Mouse (Mus musculus) E14TG2a.4 (cell line): ENCODE data around the gene Aoc1.
A peak's percentile ranks its signal among the peaks of the same experiment; 100 is the strongest.
"Not testable (repeated sequence)": the region's sequence is repeated elsewhere in the genome, so short reads cannot be mapped to it uniquely, and the experiment has no call there.

Source experiments
- H3K27me3 ChIP-seq: 2 replicates; pipeline ENCODE4 v1.6.1; 2014; ENCODE audit warnings: low read length, control low read depth; ENCODE audit not compliant: insufficient read depth
- H3K36me3 ChIP-seq: 2 replicates; pipeline ENCODE4 v1.6.1; 2014; ENCODE audit warnings: low read length, control low read depth; ENCODE audit not compliant: insufficient read depth
- H3K4me1 ChIP-seq: replicated peaks from 2 replicates; pipeline ENCODE4 v1.6.1; 2014; ENCODE audit warnings: low read depth, low read length, control low read depth
- H3K4me3 ChIP-seq: replicated peaks from 2 replicates; pipeline ENCODE4 v1.5.1; 2014; ENCODE audit warnings: mild to moderate bottlenecking, low read length
- H3K9me3 ChIP-seq: 2 replicates; pipeline ENCODE4 v1.6.1; 2014; ENCODE audit warnings: low read length, control low read depth
- CTCF ChIP-seq: conservative IDR thresholded peaks from 2 replicates; pipeline ENCODE4 v1.5.1; 2014; ENCODE audit warnings: low read length
- NANOG ChIP-seq: IDR thresholded peaks from 2 replicates; pipeline ENCODE4 v1.6.1; 2014; ENCODE audit warnings: borderline replicate concordance, low read length, mixed read lengths
- POU5F1 ChIP-seq: IDR thresholded peaks from 2 replicates; pipeline ENCODE4 v1.6.1; 2014; ENCODE audit warnings: low read length, borderline replicate concordance

The Aoc1 gene

DNA sequence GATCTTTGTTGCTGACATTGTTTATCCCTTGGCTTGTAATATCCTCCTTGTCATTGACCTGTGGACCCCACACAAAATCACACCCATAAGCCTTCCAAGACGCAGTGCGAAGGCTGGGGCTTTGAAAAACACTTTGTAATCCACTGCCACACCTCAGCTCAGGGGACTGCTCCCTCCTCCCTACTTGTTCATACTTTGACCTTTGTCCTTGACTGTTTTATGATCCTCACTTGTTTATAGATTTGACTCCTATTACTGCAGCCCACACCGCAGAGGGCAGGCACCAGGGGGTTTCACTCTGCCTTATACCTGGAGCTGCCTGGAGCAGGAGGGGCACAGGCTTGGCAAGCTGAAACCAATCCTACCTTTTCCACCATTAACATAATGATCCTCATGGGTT, 8.0 kb upstream of the Aoc1 start:
- no peak for TF ChIP-seq NANOG
- TF ChIP-seq POU5F1, result no peak
- no peak for TF ChIP-seq CTCF
- Histone ChIP-seq H3K4me3 (no peak overlapping the region), H3K36me3 (no peaks in the 10 kb centered on the region), H3K27me3 (no peaks in the 10 kb centered on the region), H3K9me3 (no peaks in the 10 kb centered on the region), H3K4me1 (peaks cover 82% of the 10 kb centered on the region)

DNA sequence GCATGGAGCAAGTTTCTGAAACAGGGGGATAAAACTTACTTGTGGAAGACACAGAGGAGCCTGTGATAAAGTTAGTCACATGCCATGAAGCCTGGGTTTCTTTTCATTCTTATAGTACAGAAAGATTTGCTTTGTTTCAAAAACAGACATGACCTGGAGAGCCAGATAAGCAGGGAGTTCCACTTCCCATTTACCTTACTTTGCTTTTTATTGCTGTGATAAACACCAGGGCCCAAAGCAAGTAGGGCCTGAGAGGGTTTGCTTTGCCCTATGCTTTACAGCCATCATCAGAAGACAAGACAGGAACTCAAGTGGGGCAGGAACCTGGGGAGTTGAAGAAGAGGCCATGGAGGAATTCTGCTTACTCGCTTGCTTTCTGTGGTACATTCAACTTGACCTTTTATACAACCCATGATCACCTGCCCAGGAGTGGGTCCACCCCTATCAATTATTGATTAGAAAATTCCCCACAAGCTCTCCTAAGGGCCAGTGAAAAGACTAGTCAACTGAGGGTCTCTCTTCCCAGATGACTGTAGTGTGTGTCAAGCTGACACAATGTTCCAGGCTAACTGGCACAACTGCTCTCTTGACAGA, 7.4 kb upstream of the Aoc1 start:
- no peaks in the 10 kb centered on the region for H3K9me3 ChIP-seq
- TF ChIP-seq CTCF (no peak), POU5F1 (no peak)
- no peaks in the 10 kb centered on the region for H3K27me3 ChIP-seq

DNA sequence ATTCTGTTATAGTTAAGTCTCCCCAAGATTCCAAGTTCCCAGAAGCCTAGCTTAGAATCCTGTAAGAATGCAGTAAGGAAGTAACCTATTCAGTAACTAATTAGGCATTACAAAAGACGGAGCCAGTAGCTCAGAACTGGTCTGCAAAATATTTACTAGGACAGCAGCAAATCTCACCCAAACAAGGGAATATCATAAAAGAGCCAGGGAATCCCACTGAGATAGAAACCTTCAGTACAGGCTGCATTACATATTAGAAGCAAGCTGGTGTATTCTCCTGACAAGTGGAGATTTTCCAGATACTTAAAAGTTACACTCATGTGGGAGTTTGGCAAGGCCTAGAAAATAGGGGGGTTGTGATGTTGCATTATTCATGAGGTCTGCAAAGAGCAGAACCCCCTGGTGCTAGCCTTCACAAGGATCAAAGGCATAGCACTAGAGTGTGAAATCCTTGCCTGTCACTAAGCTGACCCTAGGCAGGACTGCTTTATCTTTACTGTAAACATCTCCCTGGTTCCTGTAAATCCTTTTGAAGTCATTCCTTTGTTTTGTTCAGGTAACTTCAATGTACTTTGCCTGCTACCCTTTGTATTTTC, 6.2 kb upstream of the Aoc1 start:
- not testable (repeated sequence) for H3K4me3 ChIP-seq, H3K27me3 ChIP-seq, H3K9me3 ChIP-seq, H3K36me3 ChIP-seq
- TF ChIP-seq POU5F1, result peak; percentile 74; the same call in 1 of the 2 replicates
- H3K4me1 ChIP-seq, result peaks cover 67% of the 10 kb centered on the region

More for the DNA sequence above, 7.4 kb upstream of the Aoc1 start:
- peaks cover 78% of the 10 kb centered on the region for H3K4me1 ChIP-seq
- no peaks in the 10 kb centered on the region for H3K36me3 ChIP-seq
- H3K4me3 ChIP-seq, result no peak overlapping the region

DNA sequence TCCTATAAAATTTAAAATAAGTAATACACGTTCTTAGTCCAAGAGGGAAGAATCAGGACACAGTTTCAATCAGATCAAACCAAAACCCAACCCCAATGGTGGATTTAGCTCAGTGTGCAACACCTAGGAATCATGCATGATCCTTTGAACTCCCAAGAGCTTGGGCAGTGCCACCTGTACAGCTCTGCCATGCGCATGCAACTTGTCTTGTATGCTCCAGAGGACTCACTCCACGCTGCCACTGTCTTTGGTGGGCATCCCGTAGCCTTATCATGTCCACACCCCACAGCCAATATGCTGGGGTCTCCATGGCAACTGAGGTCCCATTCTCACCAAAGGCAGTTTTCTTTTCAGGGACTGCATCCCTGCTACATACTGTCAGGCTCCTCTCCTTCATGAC, 5.5 kb upstream of the Aoc1 start:
- H3K27me3 ChIP-seq, result no peaks in the 10 kb centered on the region
- H3K9me3 ChIP-seq, result no peaks in the 10 kb centered on the region
- no peaks in the 10 kb centered on the region for H3K36me3 ChIP-seq
- no peak for TF ChIP-seq NANOG
- TF ChIP-seq CTCF, result no peak
- TF ChIP-seq POU5F1, result no peak
- peaks cover 60% of the 10 kb centered on the region for H3K4me1 ChIP-seq
- 0 out of 2 replicates have a peak overlapping the region, but pooled peaks have one; percentile 2 for H3K4me3 ChIP-seq

DNA sequence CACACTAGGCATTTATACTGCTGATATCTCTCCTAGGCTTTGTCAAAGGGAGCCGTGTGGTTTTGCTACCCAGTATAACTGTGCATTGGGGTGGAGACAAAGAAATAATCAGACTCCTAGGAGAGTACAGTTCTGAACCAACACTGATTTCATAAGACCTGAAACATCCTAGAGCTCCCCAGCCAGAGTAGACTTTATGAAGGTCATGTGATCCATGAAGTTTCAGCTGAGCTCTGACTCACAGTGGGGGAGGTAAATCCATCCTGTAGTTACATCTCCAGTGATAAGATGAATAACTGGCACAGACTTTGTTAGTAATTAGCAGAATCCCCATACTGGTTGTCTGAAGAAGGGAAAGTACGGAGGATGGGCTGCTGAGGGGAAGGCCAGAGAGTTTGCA, 2.9 kb upstream of the Aoc1 start:
- Histone ChIP-seq H3K4me3 (no peak overlapping the region), H3K9me3 (no peaks in the 10 kb centered on the region), H3K4me1 (peaks cover 36% of the 10 kb centered on the region), H3K36me3 (no peaks in the 10 kb centered on the region), H3K27me3 (no peaks in the 10 kb centered on the region)
- no peak for TF ChIP-seq CTCF
- no peak for TF ChIP-seq NANOG
- no peak for TF ChIP-seq POU5F1

DNA sequence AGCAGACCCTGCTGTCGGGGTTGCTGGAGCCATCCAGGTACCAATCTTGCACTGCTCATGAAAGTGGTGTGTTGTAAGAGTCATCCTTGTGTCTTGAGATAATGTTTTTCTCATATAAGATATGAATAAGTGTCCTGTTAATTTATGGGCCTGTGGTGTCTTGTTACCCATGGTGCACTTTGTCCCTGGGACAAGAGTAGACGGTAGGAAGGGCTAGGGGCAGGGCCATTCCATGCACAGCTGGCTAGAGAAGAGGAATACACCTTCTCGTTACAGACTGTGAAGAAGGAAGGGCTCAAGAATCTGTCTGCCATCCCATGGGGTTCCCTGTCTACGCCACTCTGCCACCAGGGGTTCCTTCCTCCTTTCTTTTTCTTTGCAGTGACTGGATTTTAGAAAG, 1.9 kb downstream of the Aoc1 start:
- H3K27me3 ChIP-seq, result no peaks in the 10 kb centered on the region
- TF ChIP-seq POU5F1, result no peak
- no peak for TF ChIP-seq NANOG
- no peak for TF ChIP-seq CTCF
- no peak overlapping the region for H3K4me3 ChIP-seq
- H3K4me1 ChIP-seq, result no peaks in the 10 kb centered on the region
- no peaks in the 10 kb centered on the region for H3K36me3 ChIP-seq
- no peaks in the 10 kb centered on the region for H3K9me3 ChIP-seq

DNA sequence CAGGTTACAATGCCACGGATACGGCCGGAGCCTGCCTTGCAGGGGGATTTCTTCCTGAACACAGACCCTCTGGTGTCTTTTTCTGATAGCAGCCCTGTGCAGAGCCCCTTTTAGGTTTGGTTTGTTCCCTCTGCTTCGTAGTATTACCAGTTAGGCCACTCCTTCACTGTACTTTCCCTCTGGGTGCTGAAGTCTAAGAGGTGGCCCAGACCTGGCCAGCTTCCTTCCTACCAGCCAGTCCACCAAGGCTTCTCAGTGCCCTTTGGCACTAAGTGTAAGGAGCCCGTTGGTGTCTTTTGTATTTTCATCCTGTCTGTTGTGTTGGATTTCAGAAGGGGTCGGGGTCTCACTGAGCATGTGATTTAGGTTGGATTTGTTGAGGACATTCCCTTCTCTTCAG, 2.8 kb downstream of the Aoc1 start:
- H3K4me1 ChIP-seq, result no peaks in the 10 kb centered on the region
- no peaks in the 10 kb centered on the region for H3K27me3 ChIP-seq
- no peak for TF ChIP-seq CTCF
- TF ChIP-seq NANOG, result no peak
- no peak for TF ChIP-seq POU5F1
- H3K9me3 ChIP-seq, result no peaks in the 10 kb centered on the region
- H3K36me3 ChIP-seq, result no peaks in the 10 kb centered on the region
- H3K4me3 ChIP-seq, result no peak overlapping the region

DNA sequence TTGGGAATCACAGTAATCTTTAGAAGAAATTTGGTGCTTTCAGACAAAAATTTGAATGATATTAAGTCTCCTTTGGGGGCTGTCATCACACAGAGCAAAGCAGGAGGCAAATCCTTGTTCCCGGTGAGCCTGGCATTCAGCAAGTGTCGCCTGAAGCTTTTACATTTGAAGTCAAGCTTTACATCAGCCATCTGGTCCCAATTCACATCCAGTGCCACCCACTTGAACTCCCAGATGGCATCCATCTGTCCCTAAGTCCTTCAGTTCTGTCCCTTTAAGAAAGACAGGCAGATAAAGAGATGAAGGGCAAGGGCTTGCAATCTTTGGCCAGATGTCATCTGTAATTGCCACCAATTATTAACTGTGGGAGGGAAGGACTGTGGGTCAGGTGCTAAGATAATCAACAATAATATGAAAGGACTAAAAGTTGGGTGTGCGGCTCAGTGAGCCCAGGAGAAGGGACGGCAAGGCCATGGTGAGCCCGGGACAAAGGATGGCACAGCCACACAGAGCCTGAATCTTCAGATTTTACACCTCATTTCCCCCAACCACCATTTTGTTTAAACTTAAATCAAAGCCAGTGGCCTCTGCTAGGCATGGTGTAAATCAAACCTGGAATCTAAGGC, 3.9 kb downstream of the Aoc1 start:
- Histone ChIP-seq H3K36me3 (no peaks in the 10 kb centered on the region), H3K4me1 (no peaks in the 10 kb centered on the region), H3K9me3 (no peaks in the 10 kb centered on the region), H3K4me3 (no peak overlapping the region), H3K27me3 (no peaks in the 10 kb centered on the region)
- TF ChIP-seq POU5F1 (no peak), NANOG (no peak), CTCF (no peak)

DNA sequence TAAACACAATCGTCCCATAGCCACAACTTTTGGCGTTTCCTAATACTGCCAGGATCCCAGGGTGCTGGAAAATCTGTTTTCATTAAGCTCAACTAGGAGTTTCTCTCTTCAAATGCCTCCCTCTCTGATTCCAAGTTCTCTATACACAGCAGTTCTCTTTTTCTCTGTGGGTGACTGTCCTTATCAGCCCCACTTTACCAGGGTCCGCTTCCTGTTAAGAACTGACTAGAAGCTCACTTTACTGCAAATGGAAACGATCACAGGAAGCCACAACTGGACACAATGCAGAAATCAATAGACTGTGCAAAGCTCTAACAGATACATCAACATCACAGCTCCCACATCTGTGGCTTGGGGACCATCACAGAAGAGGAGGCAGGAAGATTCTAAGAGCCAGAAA, 21.5 kb downstream of the Aoc1 start:
- no peaks in the 10 kb centered on the region for H3K36me3 ChIP-seq

More for the DNA sequence above, 21.5 kb downstream of the Aoc1 start:
- TF ChIP-seq CTCF, result no peak
- no peak for TF ChIP-seq POU5F1
- TF ChIP-seq NANOG, result no peak
- Histone ChIP-seq H3K9me3 (peaks cover 79% of the 10 kb centered on the region), H3K4me1 (no peaks in the 10 kb centered on the region), H3K27me3 (no peaks in the 10 kb centered on the region), H3K4me3 (no peak overlapping the region)
